Mouse (Mus musculus): Measurements from ENCODE around the gene 5730455P16Rik. TPM values are rescaled to one million over a fixed set of nuclear protein-coding genes. Genes with fewer than 3 reads are reported as not detected.

The 5730455P16Rik gene
- total RNA-seq, 2 experiments from 2014 or later: 51.3 to 53.0 TPM

GRCm38 (mm10) chr11:80351832-80352430, 25.9 kb downstream of the 5730455P16Rik start:
- peak; percentile 67 to 92 for DNase-seq (ENCODE audit: low spot score in 2 of 2)
- no peak overlapping the region for H3K27ac ChIP-seq
- no peak overlapping the region for H3K4me3 ChIP-seq
- TF ChIP-seq CTCF (conservative IDR thresholded peaks at IDR 0.05): peak; percentile 98

DNA sequence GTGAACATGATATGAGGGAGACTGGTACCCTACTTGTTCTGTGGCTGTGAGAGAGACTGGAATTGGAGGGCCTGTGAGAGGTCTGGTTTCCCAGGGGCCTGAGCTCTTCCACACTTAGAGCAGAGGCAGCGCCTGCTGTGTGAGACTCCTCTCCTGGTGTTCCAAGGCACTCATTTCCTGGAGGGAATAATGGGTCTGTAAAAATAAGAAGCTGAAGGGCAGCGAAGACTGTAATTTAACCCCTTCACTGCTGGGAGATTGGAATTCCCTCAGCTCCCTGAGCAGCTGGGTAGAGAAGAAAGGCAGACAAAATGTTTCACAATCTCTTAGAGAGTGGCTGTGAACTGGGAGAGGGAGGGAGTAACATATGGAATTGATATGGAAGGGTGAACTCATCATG, 35.4 kb downstream of the 5730455P16Rik start:
- H3K4me3 ChIP-seq: no peak overlapping the region
- DNase-seq (ENCODE audit: low spot score in 2 of 2): no peak
- no peak overlapping the region for H3K27ac ChIP-seq
- TF ChIP-seq CTCF (conservative IDR thresholded peaks at IDR 0.05): no peak

DNA sequence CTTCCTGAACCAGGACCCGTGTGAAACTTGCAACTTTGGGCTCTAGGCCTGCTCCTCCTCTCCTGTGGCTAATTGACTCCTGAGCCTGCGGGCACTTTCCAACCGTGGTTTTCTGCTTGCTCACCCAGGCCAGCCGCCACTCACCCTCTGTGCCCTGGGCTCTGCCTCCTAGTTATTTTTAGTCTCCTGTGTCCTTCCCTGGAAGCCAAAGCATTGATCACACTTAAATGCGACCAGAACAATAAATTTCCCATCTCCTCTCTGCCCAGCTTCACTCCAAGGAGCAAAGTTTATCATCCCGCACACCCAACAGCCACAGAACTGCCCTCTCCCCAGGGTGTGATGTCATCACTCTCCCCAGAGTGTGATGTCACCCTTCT, 41.5 kb downstream of the 5730455P16Rik start:
- TF ChIP-seq CTCF (conservative IDR thresholded peaks at IDR 0.05): no peak
- Histone ChIP-seq H3K4me3 (no peak overlapping the region), H3K27ac (no peak overlapping the region)
- no peak for DNase-seq (ENCODE audit: low spot score in 2 of 2)

GRCm38 (mm10) chr11:80335609-80336350, 42.1 kb downstream of the 5730455P16Rik start:
- no peak for TF ChIP-seq CTCF (conservative IDR thresholded peaks at IDR 0.05)
- DNase-seq (ENCODE audit: low spot score in 2 of 2): no peak

DNA sequence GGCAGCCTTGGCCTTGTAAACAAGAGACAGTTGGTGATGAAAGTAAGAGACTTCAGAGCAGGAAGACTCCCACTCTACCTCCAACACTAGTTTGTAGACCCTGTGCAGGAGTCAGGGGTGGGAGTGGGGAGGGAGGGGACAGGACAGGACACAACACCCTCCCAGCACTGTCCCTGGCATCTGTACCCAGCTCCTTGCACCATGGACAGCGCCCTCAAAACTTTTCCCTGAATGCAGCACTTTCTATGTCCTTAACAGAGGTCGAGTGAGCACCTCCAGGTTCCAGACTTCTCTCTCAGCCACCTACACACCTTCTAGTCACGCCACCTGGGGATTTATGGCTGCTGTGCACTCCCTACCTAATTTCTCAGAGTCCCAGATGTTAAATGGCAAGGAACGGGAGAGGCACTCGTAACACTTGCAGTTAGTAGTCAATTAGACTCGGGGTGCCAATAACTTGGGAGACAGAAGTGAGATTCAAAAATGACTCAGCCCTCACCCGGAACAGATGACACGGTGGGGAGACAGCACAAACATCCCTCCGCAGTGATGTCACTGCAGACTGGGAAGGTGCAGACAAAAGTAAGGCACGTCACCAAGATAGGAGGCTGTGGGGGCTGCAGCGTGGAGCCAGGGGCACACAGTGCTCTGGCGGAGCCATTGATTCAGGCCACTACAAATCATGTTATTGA, 45.0 kb downstream of the 5730455P16Rik start:
- no peak for TF ChIP-seq CTCF (conservative IDR thresholded peaks at IDR 0.05)
- DNase-seq (ENCODE audit: low spot score in 2 of 2): peak in 1 of 2 experiments; percentile 26
- H3K27ac ChIP-seq: no peak overlapping the region
- no peak overlapping the region for H3K4me3 ChIP-seq

More at GRCm38 (mm10) chr11:80335609-80336350, 42.1 kb downstream of the 5730455P16Rik start:
- Histone ChIP-seq H3K4me3 (no peak overlapping the region), H3K27ac (no peak overlapping the region)

DNA sequence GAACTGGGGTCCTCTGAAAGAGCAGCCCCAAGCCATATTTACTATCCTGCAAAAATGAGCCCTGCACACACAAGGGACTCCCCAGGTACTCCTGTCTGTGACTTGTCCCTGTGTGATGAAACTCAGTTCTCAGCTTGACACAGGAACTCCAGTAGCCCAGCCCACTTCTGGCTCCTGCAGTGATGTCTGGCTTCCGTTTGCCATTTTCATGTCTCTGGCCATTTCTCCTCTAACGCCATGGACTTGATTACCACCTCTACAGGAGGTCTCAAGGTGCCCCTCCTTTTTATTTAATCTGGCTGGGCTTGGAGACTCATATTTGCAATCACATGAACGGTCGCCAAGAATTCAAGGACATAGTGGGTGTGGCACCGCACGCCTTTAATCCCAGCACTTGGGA, 53.2 kb downstream of the 5730455P16Rik start:
- TF ChIP-seq CTCF (conservative IDR thresholded peaks at IDR 0.05): no peak
- no peak overlapping the region for H3K4me3 ChIP-seq
- DNase-seq (ENCODE audit: low spot score in 2 of 2): no peak
- no peak overlapping the region for H3K27ac ChIP-seq

DNA sequence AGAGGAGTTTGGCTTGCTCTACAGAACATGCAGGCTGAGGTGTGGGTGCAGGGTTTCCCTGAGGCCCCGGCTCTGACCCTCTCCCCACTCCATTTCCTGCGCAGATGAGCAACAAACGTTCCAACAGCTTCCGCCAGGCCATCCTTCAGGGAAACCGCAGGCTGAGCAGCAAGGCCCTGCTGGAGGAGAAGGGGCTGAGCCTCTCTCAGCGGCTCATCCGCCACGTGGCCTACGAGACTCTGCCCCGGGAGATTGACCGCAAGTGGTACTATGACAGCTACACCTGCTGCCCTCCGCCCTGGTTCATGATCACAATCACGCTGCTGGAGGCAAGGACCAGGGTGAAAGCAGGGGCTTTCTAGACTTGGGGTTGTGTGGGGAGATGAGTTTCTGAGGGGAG, 54.6 kb downstream of the 5730455P16Rik start:
- no peak overlapping the region for H3K27ac ChIP-seq
- no peak overlapping the region for H3K4me3 ChIP-seq
- no peak for TF ChIP-seq CTCF (conservative IDR thresholded peaks at IDR 0.05)
- DNase-seq (ENCODE audit: low spot score in 2 of 2): no peak

- Histone ChIP-seq H3K27ac (no peak overlapping the region), H3K4me3 (no peak overlapping the region)
- no peak for TF ChIP-seq CTCF (conservative IDR thresholded peaks at IDR 0.05)
- no peak for DNase-seq (ENCODE audit: low spot score in 2 of 2)
These were observed 61.8 kb downstream of the 5730455P16Rik start for GRCm38 (mm10) chr11:80315743-80316639.

DNA sequence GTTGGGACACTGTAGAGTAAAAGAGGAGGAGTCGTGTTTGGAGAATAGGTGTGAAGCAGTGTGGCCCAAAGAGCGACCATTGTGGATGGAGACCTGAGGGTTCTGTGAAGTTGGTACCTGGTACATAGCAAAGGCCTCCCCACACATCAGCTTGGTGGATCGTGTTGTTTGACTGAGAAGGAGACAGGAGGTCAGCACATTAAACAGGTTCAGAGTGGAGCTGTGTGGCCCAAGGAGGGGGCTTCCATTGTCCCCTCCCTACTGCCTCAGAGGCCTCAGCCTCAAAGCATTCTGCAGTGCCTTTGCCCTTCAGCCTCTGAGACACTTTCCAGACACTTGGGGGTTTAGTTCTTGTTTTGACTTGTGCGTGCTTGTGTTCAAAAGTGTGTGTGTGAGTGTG, 63.9 kb downstream of the 5730455P16Rik start:
- TF ChIP-seq CTCF (conservative IDR thresholded peaks at IDR 0.05): no peak
- DNase-seq (ENCODE audit: low spot score in 2 of 2): no peak
- H3K27ac ChIP-seq: no peak overlapping the region
- H3K4me3 ChIP-seq: no peak overlapping the region

- TF ChIP-seq CTCF (conservative IDR thresholded peaks at IDR 0.05): no peak
- no peak for DNase-seq (ENCODE audit: low spot score in 2 of 2)
- Histone ChIP-seq H3K4me3 (no peak overlapping the region), H3K27ac (no peak overlapping the region)
These were observed 64.4 kb downstream of the 5730455P16Rik start for GRCm38 (mm10) chr11:80313462-80313861.

- Histone ChIP-seq H3K27ac (no peak overlapping the region), H3K4me3 (no peak overlapping the region)
- DNase-seq (ENCODE audit: low spot score in 2 of 2): no peak
- no peak for TF ChIP-seq CTCF (conservative IDR thresholded peaks at IDR 0.05)
These were observed 65.3 kb downstream of the 5730455P16Rik start for GRCm38 (mm10) chr11:80312565-80312964.

DNA sequence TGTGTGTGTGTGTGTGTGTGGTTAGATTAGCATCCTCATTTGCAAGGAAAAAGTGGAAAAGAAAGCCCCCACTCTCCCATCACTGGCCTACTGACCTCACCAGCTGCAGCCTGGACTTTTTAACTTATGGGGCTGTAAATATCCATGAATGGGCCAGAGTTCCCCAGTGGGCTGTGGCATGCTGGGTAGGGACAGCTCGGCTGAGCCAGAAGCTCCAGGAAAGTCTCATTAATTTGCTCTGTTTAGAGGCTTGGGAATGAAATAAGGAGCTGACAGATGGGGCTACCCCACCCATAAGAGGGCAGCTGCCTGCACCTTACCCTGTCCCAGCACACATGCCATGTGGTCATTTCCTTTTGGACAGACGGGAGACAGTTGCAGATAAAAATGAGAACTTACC, 65.8 kb downstream of the 5730455P16Rik start:
- no peak for DNase-seq (ENCODE audit: low spot score in 2 of 2)
- Histone ChIP-seq H3K27ac (no peak overlapping the region), H3K4me3 (no peak overlapping the region)
- no peak for TF ChIP-seq CTCF (conservative IDR thresholded peaks at IDR 0.05)

Measured in layer of hippocampus, adult 2 months (tissue).